Mouse (Mus musculus) stomach, embryonic 15.5 days (tissue): ENCODE data around the gene Ahnak2. TPM values are rescaled to one million over a fixed set of nuclear protein-coding genes. Genes with fewer than 3 reads are reported as not detected.

Source experiments
- ATAC-seq: fragments of 200-750 bp; cut with Nextera tagmentation; 2 replicates; pipeline ENCODE4 v1.8.0; 2017; ENCODE audit warnings: low read depth, moderate number of reproducible peaks, moderate TSS enrichment; ENCODE audit not compliant: insufficient read depth, low FRiP score
- H3K27ac ChIP-seq: fragments of 300-500 bp; sonication (generic); 2 replicates; pipeline ENCODE4 v1.5.1; 2015; ENCODE audit warnings: mild to moderate bottlenecking, inconsistent platforms
- H3K27me3 ChIP-seq: fragments of 300-500 bp; sonication (generic); replicated peaks from 2 replicates; pipeline ENCODE4 v1.6.1; 2015; ENCODE audit warnings: inconsistent platforms
- H3K36me3 ChIP-seq: fragments of 300-500 bp; sonication (generic); 2 replicates; pipeline ENCODE4 v1.6.1; 2015; ENCODE audit warnings: inconsistent platforms
- H3K4me1 ChIP-seq: fragments of 300-500 bp; sonication (generic); 2 replicates; pipeline ENCODE4 v1.6.1; 2015; ENCODE audit warnings: inconsistent platforms
- H3K4me2 ChIP-seq: fragments of 300-500 bp; sonication (generic); 2 replicates; pipeline ENCODE4 v1.6.1; 2015; ENCODE audit warnings: mild to moderate bottlenecking, inconsistent platforms
- H3K4me3 ChIP-seq: fragments of 300-500 bp; sonication (generic); replicated peaks from 2 replicates; pipeline ENCODE4 v1.5.1; 2015; ENCODE audit warnings: inconsistent platforms
- H3K9ac ChIP-seq: fragments of 300-500 bp; sonication (generic); 2 replicates; pipeline ENCODE4 v1.6.1; 2015; ENCODE audit warnings: inconsistent platforms
- H3K9me3 ChIP-seq: fragments of 300-500 bp; sonication (generic); 2 replicates; pipeline ENCODE4 v1.6.1; 2016; ENCODE audit warnings: inconsistent platforms
- WGBS: fragments of 180-500 bp; shearing (Covaris S2); methylation state at CpG from one replicate; pipeline ENCODE4 v1.1.7; 2015; 5-methylcytosine and 5-hydroxymethylcytosine counted together
- polyA plus RNA-seq: library from polyadenylated mRNA; unstranded; fragments of >200 nt; fragmentation: Nextera tagmentation; extraction: Ambion mirVana; gene quantifications from 2 replicates; pipeline ENCODE4 v1.2.1, GENCODE M21; 2015

The Ahnak2 gene
- polyA plus RNA-seq, 1 experiment from 2014 or later = 4.7 TPM

GRCm38 (mm10) chr12:112746808-112747605 lies 55.5 kb downstream of the Ahnak2 start:
- 31% methylated on average over 10 of the region's 10 CpGs for WGBS
- peaks cover 19% of the 10 kb centered on the region for H3K4me1 ChIP-seq
- H3K27me3 ChIP-seq = no peaks in the 10 kb centered on the region
- ATAC-seq = no peak
- no peak overlapping the region for H3K4me2 ChIP-seq
- H3K36me3 ChIP-seq = peaks cover 3% of the 10 kb centered on the region; the same call in 1 of the 2 replicates
- H3K27ac ChIP-seq = peak overlapping the region; percentile 17; the same call in 1 of the 2 replicates
- H3K9ac ChIP-seq = no peak overlapping the region
- no peak overlapping the region for H3K4me3 ChIP-seq
- no peaks in the 10 kb centered on the region for H3K9me3 ChIP-seq

GRCm38 (mm10) chr12:112746461-112746807 lies 56.0 kb downstream of the Ahnak2 start:
- H3K27me3 ChIP-seq = no peaks in the 10 kb centered on the region
- peaks cover 19% of the 10 kb centered on the region for H3K4me1 ChIP-seq
- no peak overlapping the region for H3K4me3 ChIP-seq
- WGBS = 70% methylated on average over 4 of the region's 4 CpGs
- H3K9me3 ChIP-seq = no peaks in the 10 kb centered on the region
- H3K4me2 ChIP-seq = no peak overlapping the region
- ATAC-seq = no peak
- peaks cover 3% of the 10 kb centered on the region; the same call in 1 of the 2 replicates for H3K36me3 ChIP-seq
- H3K9ac ChIP-seq = no peak overlapping the region
- no peak overlapping the region for H3K27ac ChIP-seq

DNA sequence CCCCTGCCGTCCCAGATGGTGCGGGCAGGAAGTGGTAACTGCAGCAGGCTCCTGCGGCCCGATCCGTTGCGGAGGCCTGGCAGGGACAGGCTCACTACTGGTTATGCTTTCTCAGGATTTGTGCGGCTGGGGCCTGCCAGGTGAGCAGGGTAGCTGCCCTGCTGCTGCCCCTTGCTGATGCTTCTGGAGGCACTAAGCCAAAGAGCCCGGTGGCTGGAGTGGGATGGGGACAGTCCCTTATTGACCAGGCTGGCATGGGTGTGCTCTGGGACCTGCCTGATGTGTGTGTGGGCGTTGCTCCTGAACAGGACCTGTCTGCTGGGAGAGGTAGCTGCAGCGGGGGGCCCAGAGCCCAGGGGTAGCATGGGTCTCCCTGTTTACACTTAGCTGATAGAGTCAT lies 56.7 kb downstream of the Ahnak2 start:
- H3K36me3 ChIP-seq = peaks cover 3% of the 10 kb centered on the region; the same call in 1 of the 2 replicates

DNA sequence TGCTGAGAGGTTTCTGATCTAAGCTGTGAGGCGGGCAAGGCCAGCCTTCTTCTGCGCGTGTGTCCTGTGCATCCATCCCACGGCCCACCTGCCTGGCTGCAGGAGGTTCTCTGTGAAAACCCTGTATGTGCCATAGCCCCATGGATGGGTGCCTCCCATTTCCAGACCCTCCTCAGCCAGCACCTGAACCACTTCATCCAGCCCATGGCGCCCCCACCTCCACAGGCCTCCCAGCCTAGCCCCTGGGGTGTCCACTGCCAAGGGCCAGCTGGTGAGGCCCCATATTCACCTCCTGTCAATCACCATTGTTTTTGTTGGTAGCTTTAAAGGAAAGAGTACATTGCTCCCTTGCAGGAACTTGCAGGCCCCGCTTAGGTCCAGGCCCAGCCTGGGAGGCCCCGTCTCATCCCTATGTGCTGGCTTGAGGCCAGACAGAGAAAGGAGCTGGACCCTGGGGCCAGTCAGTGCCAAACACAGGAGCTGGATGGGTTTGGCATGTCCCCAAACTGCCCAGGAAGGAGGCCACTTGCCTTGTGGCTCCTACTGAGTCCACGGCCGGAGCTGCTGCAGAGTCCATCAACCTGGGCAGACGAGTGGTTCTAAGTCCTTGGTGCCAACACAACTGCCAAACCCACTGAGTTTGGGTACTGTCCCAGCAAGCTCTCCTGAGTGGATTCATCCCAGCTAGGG lies 57.4 kb downstream of the Ahnak2 start:
- no peak overlapping the region for H3K4me3 ChIP-seq
- ATAC-seq = no peak
- no peaks in the 10 kb centered on the region for H3K27me3 ChIP-seq
- peaks cover 19% of the 10 kb centered on the region for H3K4me1 ChIP-seq
- no peaks in the 10 kb centered on the region for H3K9me3 ChIP-seq
- H3K9ac ChIP-seq = no peak overlapping the region
- H3K4me2 ChIP-seq = no peak overlapping the region
- no peak overlapping the region for H3K27ac ChIP-seq
- WGBS = 82% methylated on average over 10 of the region's 10 CpGs
- H3K36me3 ChIP-seq = peaks cover 6% of the 10 kb centered on the region; the same call in 1 of the 2 replicates

More for the DNA sequence above, 56.7 kb downstream of the Ahnak2 start:
- Histone ChIP-seq H3K4me1 (peaks cover 19% of the 10 kb centered on the region), H3K4me2 (no peak overlapping the region), H3K9ac (no peak overlapping the region), H3K9me3 (no peaks in the 10 kb centered on the region), H3K4me3 (no peak overlapping the region), H3K27me3 (no peaks in the 10 kb centered on the region), H3K27ac (no peak overlapping the region)
- no peak for ATAC-seq
- 85% methylated on average over 10 of the region's 10 CpGs for WGBS

DNA sequence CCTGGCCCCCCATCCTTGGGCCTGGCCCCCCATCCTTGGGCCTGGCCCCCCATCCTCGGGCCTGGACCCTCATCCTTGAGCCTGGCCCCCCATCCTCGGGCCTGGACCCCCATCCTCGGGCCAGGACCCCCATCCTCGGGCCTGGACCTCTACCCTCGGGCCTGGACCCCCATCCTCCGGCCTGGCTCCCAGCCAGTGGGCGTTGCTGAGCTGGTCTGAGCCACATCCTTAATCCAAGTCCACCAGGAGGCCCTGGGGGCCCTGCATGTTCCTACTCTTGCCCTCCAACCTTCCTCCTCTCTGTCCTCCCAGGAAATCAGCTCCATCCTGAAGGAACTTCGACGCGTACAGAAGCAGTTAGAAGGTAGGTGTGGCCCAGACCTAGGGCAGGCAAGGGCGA lies 58.2 kb downstream of the Ahnak2 start:
- Histone ChIP-seq H3K27me3 (no peaks in the 10 kb centered on the region), H3K36me3 (peaks cover 9% of the 10 kb centered on the region; the same call in 1 of the 2 replicates), H3K4me1 (peaks cover 19% of the 10 kb centered on the region), H3K9ac (no peak overlapping the region; the same call in 1 of the 2 replicates), H3K9me3 (no peaks in the 10 kb centered on the region), H3K4me2 (no peak overlapping the region), H3K27ac (no peak overlapping the region), H3K4me3 (no peak overlapping the region)
- 84% methylated on average over 11 of the region's 11 CpGs for WGBS
- ATAC-seq = no peak

GRCm38 (mm10) chr12:112743168-112743975 lies 59.1 kb downstream of the Ahnak2 start:
- 48% methylated on average over 25 of the region's 25 CpGs for WGBS
- no peaks in the 10 kb centered on the region for H3K9me3 ChIP-seq
- H3K27ac ChIP-seq = peak overlapping the region; percentile 84
- peaks cover 19% of the 10 kb centered on the region for H3K4me1 ChIP-seq
- peaks cover 16% of the 10 kb centered on the region; the same call in 1 of the 2 replicates for H3K36me3 ChIP-seq
- H3K27me3 ChIP-seq = no peaks in the 10 kb centered on the region
- no peak overlapping the region for H3K9ac ChIP-seq
- H3K4me2 ChIP-seq = no peak overlapping the region
- no peak overlapping the region for H3K4me3 ChIP-seq
- peak; percentile 69 for ATAC-seq

- WGBS = 52% methylated on average over 6 of the region's 6 CpGs
- no peaks in the 10 kb centered on the region for H3K27me3 ChIP-seq
- H3K36me3 ChIP-seq = peaks cover 21% of the 10 kb centered on the region
- H3K27ac ChIP-seq = peak overlapping the region; percentile 84
- no peak overlapping the region for H3K9ac ChIP-seq
- H3K4me2 ChIP-seq = no peak overlapping the region
- no peak overlapping the region for H3K4me3 ChIP-seq
- no peaks in the 10 kb centered on the region for H3K9me3 ChIP-seq
- no peak; the same call in 1 of the 2 replicates for ATAC-seq
- peaks cover 19% of the 10 kb centered on the region for H3K4me1 ChIP-seq
Observed at GRCm38 (mm10) chr12:112742768-112743167, 59.7 kb downstream of the Ahnak2 start.

- peaks cover 53% of the 10 kb centered on the region for H3K36me3 ChIP-seq
- no peaks in the 10 kb centered on the region for H3K27me3 ChIP-seq
- no peak for ATAC-seq
- no peak overlapping the region for H3K4me2 ChIP-seq
- whole genome bisulfite sequencing = 91% methylated on average over 24 of the region's 24 CpGs
- H3K4me1 ChIP-seq = peaks cover 15% of the 10 kb centered on the region
- H3K9ac ChIP-seq = no peak overlapping the region
- no peak overlapping the region for H3K4me3 ChIP-seq
- H3K9me3 ChIP-seq = no peaks in the 10 kb centered on the region
- no peak overlapping the region for H3K27ac ChIP-seq
Observed at GRCm38 (mm10) chr12:112739023-112739568, 63.4 kb downstream of the Ahnak2 start.

DNA sequence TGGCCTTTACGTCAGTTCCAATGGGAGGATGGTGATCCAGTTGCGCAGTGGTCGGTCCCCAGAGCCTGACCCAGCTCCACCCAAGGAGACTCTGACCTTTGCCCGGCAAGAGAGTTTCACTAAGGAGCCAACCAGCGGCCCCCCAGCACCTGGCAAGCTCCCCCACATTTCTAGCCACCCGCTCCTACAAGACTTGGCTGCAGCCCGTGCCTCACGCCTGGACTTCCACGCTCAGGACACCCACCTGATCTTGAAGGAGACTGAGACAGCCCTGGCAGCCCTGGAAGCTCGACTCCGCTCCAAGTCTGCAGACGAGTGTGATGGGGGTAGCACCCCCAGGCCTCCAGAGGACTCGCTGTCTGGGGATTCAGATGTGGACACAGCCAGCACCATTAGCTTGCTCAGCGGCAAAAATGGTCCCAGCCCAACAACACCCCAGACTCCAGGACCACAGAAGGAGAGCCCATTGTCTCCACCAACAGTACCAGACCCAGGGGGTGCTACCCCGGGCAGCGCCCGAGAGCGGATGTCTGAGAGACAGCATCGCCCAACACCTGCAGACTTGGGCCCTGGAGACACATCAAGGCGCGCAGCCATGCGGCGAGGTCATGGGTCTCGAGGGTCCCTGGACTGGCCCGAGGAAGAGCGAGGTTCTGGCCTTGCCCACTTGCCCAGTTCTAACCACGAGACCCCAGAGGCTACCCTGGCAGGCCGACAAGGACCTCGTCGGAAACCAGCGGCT lies 64.0 kb downstream of the Ahnak2 start:
- ATAC-seq = no peak
- H3K4me3 ChIP-seq = no peak overlapping the region
- WGBS = 90% methylated on average over 31 of the region's 31 CpGs
- no peak overlapping the region for H3K27ac ChIP-seq
- H3K36me3 ChIP-seq = peaks cover 51% of the 10 kb centered on the region
- peaks cover 9% of the 10 kb centered on the region for H3K4me1 ChIP-seq
- no peak overlapping the region for H3K9ac ChIP-seq
- H3K9me3 ChIP-seq = no peaks in the 10 kb centered on the region
- H3K27me3 ChIP-seq = no peaks in the 10 kb centered on the region
- H3K4me2 ChIP-seq = no peak overlapping the region

DNA sequence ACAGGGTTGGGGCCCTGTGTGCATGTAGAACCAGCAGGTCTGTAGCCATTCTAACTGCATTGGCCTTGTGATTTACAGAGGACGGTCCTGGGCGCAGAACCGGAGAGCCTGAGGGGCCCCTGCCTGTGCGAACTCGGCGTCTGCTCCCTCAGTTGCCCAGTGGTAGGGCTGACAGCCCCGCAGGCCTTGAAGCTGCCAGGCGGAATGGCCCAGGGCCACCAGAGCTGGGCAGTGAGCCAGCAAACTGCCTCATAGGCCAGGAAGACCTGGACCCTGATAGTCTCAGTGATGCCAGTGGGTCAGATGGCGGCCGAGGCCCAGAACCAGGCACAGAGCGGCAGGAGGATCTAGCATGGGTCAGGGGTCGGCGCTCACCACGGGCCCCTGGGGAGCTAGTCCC lies 64.7 kb downstream of the Ahnak2 start:
- Histone ChIP-seq H3K4me3 (no peak overlapping the region), H3K27ac (no peak overlapping the region), H3K4me2 (no peak overlapping the region), H3K36me3 (peaks cover 56% of the 10 kb centered on the region), H3K9me3 (no peaks in the 10 kb centered on the region), H3K27me3 (no peaks in the 10 kb centered on the region), H3K9ac (no peak overlapping the region), H3K4me1 (peaks cover 4% of the 10 kb centered on the region; the same call in 1 of the 2 replicates)
- ATAC-seq = no peak
- 91% methylated on average over 14 of the region's 14 CpGs for WGBS

- Histone ChIP-seq H3K27ac (no peak overlapping the region), H3K9me3 (no peaks in the 10 kb centered on the region), H3K27me3 (no peaks in the 10 kb centered on the region), H3K4me2 (no peak overlapping the region), H3K4me1 (no peaks in the 10 kb centered on the region), H3K9ac (no peak overlapping the region), H3K36me3 (peaks cover 63% of the 10 kb centered on the region), H3K4me3 (no peak overlapping the region)
- no peak for ATAC-seq
- 94% methylated on average over 7 of the region's 7 CpGs for WGBS
Observed at GRCm38 (mm10) chr12:112737081-112737480, 65.4 kb downstream of the Ahnak2 start.
